ENCODE assay signal across 9 mouse cellular contexts in the genomic region with DNA sequence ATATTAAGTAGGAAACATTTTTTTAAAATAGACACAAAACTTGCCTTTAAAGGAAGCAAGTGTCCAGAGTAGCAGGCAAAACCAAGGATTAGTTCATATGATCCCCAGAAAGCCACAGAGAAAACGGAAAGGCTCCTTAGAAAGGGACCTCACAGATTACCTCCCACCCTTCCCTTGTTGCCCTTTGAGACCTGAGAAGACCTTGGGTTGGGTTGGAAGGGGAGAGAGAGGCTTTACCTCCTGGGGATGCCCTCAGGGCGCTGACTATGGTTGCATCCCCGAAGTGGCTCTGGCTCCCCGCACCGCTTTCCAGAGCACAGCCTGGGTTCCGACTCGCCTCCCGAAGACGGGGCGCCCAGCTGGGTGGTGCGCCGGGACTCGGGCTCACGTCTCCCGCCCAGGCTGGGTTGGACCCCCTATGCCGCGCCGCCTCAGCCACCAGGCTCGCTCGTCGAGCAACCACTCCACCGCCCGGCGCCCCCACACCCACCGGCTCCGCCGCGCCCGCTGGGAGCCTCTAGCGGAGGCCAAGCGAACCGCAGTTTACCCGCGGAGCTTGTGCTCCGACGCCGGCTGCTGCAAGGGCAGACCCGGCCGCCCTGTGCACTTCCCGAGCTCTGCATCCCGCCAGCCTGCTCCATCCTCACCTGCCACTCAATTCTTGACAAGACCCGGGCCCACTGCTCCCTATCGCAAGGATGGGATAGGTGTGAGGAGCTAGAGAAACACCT. TPM values are rescaled to one million over a fixed set of nuclear protein-coding genes. Genes with fewer than 3 reads are reported as not detected.
DNase-seq lines count a peak whose midpoint lies in the region; ATAC-seq and TF ChIP-seq lines count a peak whose summit lies in the region.
"Had no signal": no experiment of that assay in that cellular context is flagged by ENCODE, and none has a peak within 500 bp of the region (broad histone marks: within the 10 kb centered on the region; RNA-seq: fewer than 3 reads in every experiment).

No protein-coding gene starts in this region.

- H3K4me3 ChIP-seq in cerebellum, adult 2 months (replicated peaks; ENCODE audit: insufficient read depth, low read depth, low read length): peak overlapping the region; percentile 25
- peak overlapping the region; percentile 70 for H3K4me3 ChIP-seq in ES-Bruce4 (ENCODE audit: low read depth, low read length)
- peak overlapping the region; percentile 57 for H3K4me3 ChIP-seq in embryonic facial prominence, embryonic 13.5 days
- H3K4me3 ChIP-seq in stomach, embryonic 14.5 days (ENCODE audit: low read depth, low read length): peak overlapping the region; percentile 50

- no peaks in the 10 kb centered on the region for H3K36me3 ChIP-seq in ES-Bruce4 (ENCODE audit: control insufficient read depth, insufficient read depth, low read length, poor library complexity, severe bottlenecking)
- no peaks in the 10 kb centered on the region for H3K36me3 ChIP-seq in embryonic facial prominence, embryonic 13.5 days
- no peaks in the 10 kb centered on the region for H3K36me3 ChIP-seq in stomach, embryonic 14.5 days (ENCODE audit: control insufficient read depth, insufficient read depth, low read length)

- peak; percentile 15 to 27 for DNase-seq in cerebellum, adult 2 months
- no peak for DNase-seq in cerebellum, adult 9-10 months
- DNase-seq in left cerebral cortex, adult 11 months (ENCODE audit: low spot score): peak; percentile 58
- peak; percentile 84 for DNase-seq in mesoderm, embryonic 11.5 days (ENCODE audit: low read depth, low spot score)

- 2% methylated on average over 43 of the region's 43 CpGs for WGBS in cerebellum, adult 2 months
- under 1% methylated on average over 43 of the region's 43 CpGs for WGBS in embryonic facial prominence, embryonic 13.5 days
- WGBS in stomach, embryonic 14.5 days: 1% methylated on average over 43 of the region's 43 CpGs

- H3K27ac ChIP-seq in cerebellum, adult 2 months (ENCODE audit: insufficient read depth, low read length): no peak overlapping the region
- no peak overlapping the region for H3K27ac ChIP-seq in ES-Bruce4 (ENCODE audit: insufficient read depth, low read length)
- no peak overlapping the region for H3K27ac ChIP-seq in embryonic facial prominence, embryonic 13.5 days
- H3K27ac ChIP-seq in stomach, embryonic 14.5 days (ENCODE audit: low read length): no peak overlapping the region

- no peaks in the 10 kb centered on the region for H3K9me3 ChIP-seq in ES-Bruce4 (replicated peaks; ENCODE audit: control insufficient read depth, insufficient read depth, low read length, poor library complexity, severe bottlenecking)
- no peaks in the 10 kb centered on the region for H3K9me3 ChIP-seq in embryonic facial prominence, embryonic 13.5 days
- no peaks in the 10 kb centered on the region for H3K9me3 ChIP-seq in stomach, embryonic 14.5 days (ENCODE audit: control insufficient read depth, low read depth, low read length)

- H3K4me2 ChIP-seq in embryonic facial prominence, embryonic 13.5 days: peak overlapping the region; percentile 98
- peak overlapping the region; percentile 92 for H3K4me2 ChIP-seq in stomach, embryonic 14.5 days (replicated peaks; ENCODE audit: low read depth, low read length)

- H3K27me3 ChIP-seq in cerebellum, adult 2 months (ENCODE audit: control insufficient read depth, insufficient read depth, low read length): no peaks in the 10 kb centered on the region; the same call in 1 of the 2 replicates
- peaks cover 10% of the 10 kb centered on the region for H3K27me3 ChIP-seq in ES-Bruce4 (ENCODE audit: control insufficient read depth, insufficient read depth, low read length, poor library complexity, severe bottlenecking)
- H3K27me3 ChIP-seq in embryonic facial prominence, embryonic 13.5 days: peaks cover 66% of the 10 kb centered on the region
- H3K27me3 ChIP-seq in stomach, embryonic 14.5 days (ENCODE audit: control insufficient read depth, insufficient read depth, low read length): peaks cover 26% of the 10 kb centered on the region
- H3K27me3 ChIP-seq: CH12.LX had no signal

- TF ChIP-seq POLR2A in cerebellum, adult 2 months (IDR thresholded peaks at IDR 0.05; ENCODE audit: borderline replicate concordance, insufficient read depth, low read length): no peak
- TF ChIP-seq POLR2A in ES-Bruce4 (IDR thresholded peaks at IDR 0.05; ENCODE audit: insufficient read depth, low read length): no peak

- peak; percentile 76 for ATAC-seq in embryonic facial prominence, embryonic 13.5 days (ENCODE audit: insufficient number of reproducible peaks, insufficient read depth, low FRiP score, low TSS enrichment, low read depth)
- ATAC-seq in hematopoietic stem cell, adult 5-6 weeks (replicated peaks in 1 of 2; ENCODE audit: insufficient read depth in 1 of 2, low FRiP score in 2 of 2, low TSS enrichment in 1 of 2, low read depth in 1 of 2, poor library complexity in 2 of 2, severe bottlenecking in 2 of 2): peak; percentile 73 to 90
- peak; percentile 87 for ATAC-seq in stomach, embryonic 14.5 days (ENCODE audit: insufficient number of reproducible peaks, insufficient read depth, low FRiP score, low read depth)

- H3K4me1 ChIP-seq in cerebellum, adult 2 months (ENCODE audit: control insufficient read depth, insufficient read depth, low read length): 0 out of 2 replicates have a peak, but pooled peaks cover 2% of the 10 kb centered on the region
- H3K4me1 ChIP-seq in ES-Bruce4 (ENCODE audit: control insufficient read depth, insufficient read depth, low read length): no peaks in the 10 kb centered on the region
- peaks cover 23% of the 10 kb centered on the region for H3K4me1 ChIP-seq in embryonic facial prominence, embryonic 13.5 days
- H3K4me1 ChIP-seq in stomach, embryonic 14.5 days (ENCODE audit: control insufficient read depth, insufficient read depth, low read length): no peaks in the 10 kb centered on the region

- TF ChIP-seq EP300 in ES-Bruce4 (IDR thresholded peaks at IDR 0.05; ENCODE audit: insufficient read depth, low read depth, low read length): no peak

- TF ChIP-seq CTCF in cerebellum, adult 2 months (IDR thresholded peaks at IDR 0.05; ENCODE audit: borderline replicate concordance, insufficient read depth, low read depth, low read length): peak; percentile 17; the same call in 1 of the 2 replicates
- TF ChIP-seq CTCF in ES-Bruce4 (IDR thresholded peaks at IDR 0.05; ENCODE audit: low read depth, low read length): peak; percentile 37

- no peak overlapping the region for H3K9ac ChIP-seq in ES-Bruce4 (ENCODE audit: low read depth, poor library complexity, severe bottlenecking)
- H3K9ac ChIP-seq in embryonic facial prominence, embryonic 13.5 days: peak overlapping the region; percentile 68
- H3K9ac ChIP-seq in stomach, embryonic 14.5 days (replicated peaks; ENCODE audit: low read depth, low read length): no peak overlapping the region; the same call in 1 of the 2 replicates

RNA-seq across cellular contexts. Expression of a gene that starts 1.4 kb away (rescaled TPM):
- polyA plus RNA-seq in cerebellum, adult 2 months (2012; rRNA removed): 5.1 and 6.4 TPM in 2 replicates
- polyA plus RNA-seq in ES-Bruce4 (2011; ENCODE audit: insufficient read depth, insufficient read length, low read depth, missing spikeins): not detected in 2 replicates
- 6.8 and 6.9 TPM in 2 replicates for polyA plus RNA-seq in embryonic facial prominence, embryonic 13.5 days (2015; fragmentation: Nextera tagmentation; extraction: Ambion mirVana)
- not detected in 2 replicates for total RNA-seq in hematopoietic stem cell, adult 5-6 weeks (2017)
- polyA plus RNA-seq in stomach, embryonic 14.5 days (2014; fragmentation: Nextera tagmentation; extraction: Ambion mirVana): 1.0 and 2.0 TPM in 2 replicates
- total RNA-seq: CH12.LX had no signal
